Mouse (Mus musculus) layer of hippocampus, postnatal 14 days (tissue): ENCODE measurements around the gene Rfng. TPM values are rescaled to one million over a fixed set of nuclear protein-coding genes. Genes with fewer than 3 reads are reported as not detected.
"Not testable (repeated sequence)": the region's sequence is repeated elsewhere in the genome, so short reads cannot be mapped to it uniquely, and the experiment has no call there.

Source experiments
- DNase-seq, 2 experiments: peaks; one replicate each; pipeline ENCODE4 v3.0.0; 2021 to 2022; ENCODE audit warnings: low spot score in 2 of 2, mixed read lengths in 1 of 2
- total RNA-seq, 2 experiments: library from RNA; stranded (reverse); gene quantifications; 2 replicates each; pipeline ENCODE4 v1.2.3; 2021

Rfng gene
- total RNA-seq, 2 experiments from 2014 or later, result 79.0 to 81.2 TPM

DNA sequence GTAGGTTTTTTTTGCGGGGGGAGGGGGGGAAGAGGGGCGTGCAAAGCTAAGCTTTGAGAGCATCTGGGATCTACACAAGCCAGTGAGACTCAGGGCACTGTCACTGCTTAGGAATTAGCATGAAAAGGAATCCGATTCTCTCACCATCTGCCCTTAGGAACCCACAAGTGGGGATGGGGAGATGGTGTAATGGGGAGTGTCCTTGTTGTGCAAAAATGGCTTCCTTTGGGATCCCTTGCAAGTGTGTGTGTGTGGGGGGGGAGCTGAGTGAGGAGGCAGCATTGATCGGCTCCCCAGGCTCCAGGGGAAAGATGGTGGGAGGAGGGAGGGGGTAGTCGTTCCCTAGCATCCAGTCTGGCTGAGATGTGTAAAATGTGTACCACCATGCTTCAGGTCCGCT, 6.9 kb downstream of the Rfng start:
- DNase-seq, result peak in 1 of 2 experiments; percentile 4

DNA sequence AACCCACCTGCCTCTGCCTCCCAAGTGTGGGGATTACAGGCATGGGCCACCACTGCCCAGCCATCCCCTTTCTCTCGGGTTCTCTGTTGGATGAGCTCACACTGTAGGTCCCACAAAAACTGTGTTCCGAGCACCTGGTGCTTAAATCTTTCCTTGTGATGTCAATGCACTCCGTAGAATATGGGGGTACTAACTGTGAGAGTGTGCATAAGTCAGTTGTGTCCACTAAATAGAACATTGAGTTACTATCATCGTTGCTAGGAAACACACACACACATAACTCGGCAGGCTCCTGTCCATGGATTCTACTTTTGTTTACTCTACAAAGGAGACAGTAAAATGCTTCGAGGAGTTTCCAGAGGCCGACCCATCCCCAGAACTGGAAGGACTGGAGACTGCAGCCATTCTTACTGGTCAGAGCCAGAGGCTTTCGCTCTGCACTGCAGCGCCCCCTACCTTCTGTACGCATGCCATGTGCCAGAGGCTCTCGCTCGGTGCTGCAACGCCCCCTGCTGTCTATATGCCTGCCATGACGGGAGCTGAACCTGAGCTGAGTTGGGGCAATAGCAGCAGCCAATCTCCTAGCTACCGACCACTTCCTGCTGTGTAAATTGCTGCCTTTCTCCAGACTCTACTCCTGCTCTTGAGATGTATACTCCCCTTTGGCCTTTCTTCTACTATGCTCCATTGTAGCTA, 8.1 kb downstream of the Rfng start:
- DNase-seq, result peak; percentile 96 to 97

DNA sequence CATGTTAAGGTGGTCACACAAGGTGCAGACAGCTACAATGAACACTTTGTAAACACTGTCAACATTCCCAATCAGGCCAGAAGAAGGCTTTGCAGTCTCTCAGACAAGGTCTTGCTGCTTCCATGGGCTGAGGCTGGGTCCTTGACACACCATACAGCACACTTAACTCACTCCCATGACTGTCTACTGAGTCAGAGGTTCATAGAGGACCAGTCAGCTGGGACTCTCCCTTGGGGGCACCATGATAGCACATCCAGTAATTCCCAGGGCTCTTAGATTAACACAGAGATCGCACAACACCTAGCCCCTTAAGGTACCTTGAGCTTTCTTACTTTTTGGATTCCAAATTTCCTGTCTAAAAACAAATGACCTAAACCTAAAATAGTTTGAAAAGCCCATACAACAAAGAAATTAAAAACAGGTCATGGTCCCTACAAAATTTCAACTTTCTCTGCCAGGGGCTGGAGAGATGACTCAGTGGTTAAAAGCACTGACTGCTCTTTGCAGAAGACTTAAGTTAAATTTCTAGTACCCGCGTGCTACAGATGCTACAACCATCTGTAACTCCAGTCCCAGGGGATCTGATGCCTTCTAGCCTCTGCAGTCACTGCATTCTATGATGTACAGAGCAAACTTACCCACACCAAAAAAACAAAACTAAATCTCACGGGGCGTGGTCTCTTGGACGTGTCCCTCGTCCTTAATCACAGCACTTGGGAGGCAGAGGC, 10.4 kb downstream of the Rfng start:
- no peak for DNase-seq

DNA sequence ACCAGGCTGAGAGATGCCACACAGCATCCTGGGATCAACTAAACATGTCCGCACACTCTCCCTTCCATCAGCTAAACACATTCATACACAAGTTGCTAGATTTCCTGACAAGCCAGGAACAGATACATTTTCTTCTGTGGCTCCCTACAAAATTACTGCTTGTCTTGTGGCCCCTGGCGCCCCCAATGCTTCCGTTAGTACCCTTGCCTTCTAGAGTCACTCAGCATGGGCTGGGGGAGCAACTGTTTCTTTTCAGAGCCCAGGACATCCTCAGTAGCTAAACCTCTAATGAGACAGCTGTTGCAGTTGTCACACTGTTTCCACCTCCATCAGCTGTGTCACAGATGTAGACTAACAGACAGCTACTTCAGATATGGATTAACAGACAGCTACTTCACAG, 11.3 kb downstream of the Rfng start:
- no peak for DNase-seq

DNA sequence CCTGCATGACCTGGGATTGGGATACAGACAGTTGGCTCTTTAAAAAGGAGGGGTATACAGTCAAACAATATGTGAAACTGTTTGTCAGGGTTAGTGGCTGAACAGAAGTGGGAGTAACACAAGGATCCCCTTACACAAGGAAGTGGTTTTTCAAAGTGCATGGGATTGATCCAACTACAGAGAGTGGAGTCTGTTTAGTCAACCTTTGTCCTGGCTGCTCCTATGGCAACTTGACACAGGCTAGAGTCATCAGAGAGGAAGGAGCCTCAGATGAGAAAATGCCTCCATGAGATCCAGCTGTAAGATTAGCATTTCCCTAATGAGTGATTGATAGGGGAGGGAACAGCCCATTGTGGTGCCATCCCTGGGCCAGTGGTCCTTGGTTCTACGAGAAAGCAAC, 15.8 kb downstream of the Rfng start:
- DNase-seq, result no peak

GRCm38 (mm10) chr11:120767023-120767422, 17.0 kb downstream of the Rfng start:
- DNase-seq, result not testable (repeated sequence)

GRCm38 (mm10) chr11:120763121-120763999, 20.6 kb downstream of the Rfng start:
- DNase-seq, result not testable (repeated sequence)

DNA sequence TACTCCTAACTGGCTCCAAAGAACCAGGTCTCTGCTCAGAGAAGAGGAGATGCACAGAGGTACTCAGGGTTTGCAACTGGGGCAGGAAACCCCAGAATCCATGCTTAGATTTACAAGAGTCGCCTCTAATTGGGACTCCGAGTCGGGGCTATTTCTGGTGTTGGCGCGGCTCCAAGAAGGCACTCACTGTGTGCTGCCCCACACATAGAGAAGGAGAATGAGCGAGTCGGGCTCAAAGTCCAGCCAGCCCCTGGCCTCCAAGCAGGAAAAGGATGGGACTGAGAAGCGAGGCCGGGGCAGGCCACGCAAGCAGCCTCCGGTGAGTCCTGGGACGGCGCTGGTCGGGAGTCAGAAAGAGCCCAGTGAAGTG, 21.4 kb downstream of the Rfng start, which contains the start of gene Hmga1b:
Gene Hmga1b, plus strand, starts transcription at position 123 of the 370 bp plus-strand sequence.
- not testable (repeated sequence) for DNase-seq

GRCm38 (mm10) chr11:120761811-120762671, 22.0 kb downstream of the Rfng start:
- no peak for DNase-seq

DNA sequence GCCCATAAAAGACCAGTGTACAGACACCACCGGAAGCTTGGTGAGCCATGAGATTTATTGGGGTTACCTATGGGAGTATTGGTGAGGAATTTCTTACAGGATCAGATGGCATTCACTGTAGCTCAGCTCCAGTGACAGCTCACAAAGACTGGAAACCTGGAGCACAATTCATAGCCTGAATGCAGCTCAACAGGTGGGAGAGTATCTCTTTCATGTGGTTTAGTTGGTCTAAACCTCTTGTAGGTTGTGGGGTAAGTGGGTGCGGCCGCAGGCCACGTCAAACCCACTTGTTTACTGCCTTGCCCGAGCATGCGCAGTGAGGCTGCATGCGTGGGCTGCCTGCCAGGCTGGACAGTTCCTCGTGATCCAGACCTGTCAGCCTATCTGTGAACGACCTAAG, 23.8 kb downstream of the Rfng start:
- DNase-seq, result no peak

GRCm38 (mm10) chr11:120751606-120752005, 32.4 kb downstream of the Rfng start:
- no peak for DNase-seq

- peak in 1 of 2 experiments; percentile 24 for DNase-seq
Measured at GRCm38 (mm10) chr11:120749430-120749829, 34.6 kb downstream of the Rfng start.

GRCm38 (mm10) chr11:120747974-120748373, 36.0 kb downstream of the Rfng start:
- no peak for DNase-seq

GRCm38 (mm10) chr11:120744121-120744701, 39.8 kb downstream of the Rfng start:
- no peak for DNase-seq

DNA sequence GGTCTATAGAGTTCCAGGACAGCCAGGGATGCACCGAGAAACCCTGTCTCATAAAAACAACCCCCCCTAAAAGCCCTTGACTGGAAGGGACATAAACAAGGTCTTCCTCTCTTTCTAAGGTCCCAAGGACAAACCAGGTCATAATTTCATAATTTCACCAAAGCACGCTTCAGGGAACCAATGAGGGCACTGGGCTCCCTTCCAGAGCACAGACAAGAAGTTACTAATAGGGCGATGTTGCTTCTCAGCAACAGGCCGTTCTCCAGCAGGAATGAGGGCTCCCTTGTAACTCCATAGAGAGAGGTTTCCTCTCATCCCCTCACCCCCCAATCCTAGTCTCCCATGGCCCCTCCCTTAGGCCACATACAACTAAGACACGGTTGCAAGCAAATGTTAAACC, 43.0 kb downstream of the Rfng start:
- DNase-seq, result no peak

- DNase-seq, result no peak
Measured at GRCm38 (mm10) chr11:120736424-120736823, 47.6 kb downstream of the Rfng start.

DNA sequence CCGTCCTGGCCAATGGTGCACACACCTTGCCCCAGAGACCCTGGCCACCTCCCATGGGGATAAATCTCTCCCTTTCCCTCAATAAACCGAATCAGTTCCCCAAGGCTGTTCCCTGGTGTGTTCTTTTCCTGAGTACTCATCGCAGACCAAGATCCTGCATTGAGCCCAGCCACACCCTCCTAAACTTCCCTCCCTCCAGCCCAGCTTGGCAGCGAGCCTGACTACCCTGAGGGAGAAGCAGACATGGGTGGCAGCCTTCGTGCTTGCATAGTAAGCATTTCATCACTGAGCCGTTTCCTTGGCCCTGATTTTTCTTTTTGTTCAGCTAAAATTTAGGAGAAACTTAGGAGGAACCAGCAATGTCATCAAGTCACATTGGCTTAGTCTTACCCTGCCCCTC, 50.5 kb downstream of the Rfng start:
- DNase-seq, result no peak

GRCm38 (mm10) chr11:120731858-120732680, 51.9 kb downstream of the Rfng start, which contains the start of gene Cbr2:
Gene Cbr2 (minus strand): TSS chr11:120732114.
- no peak for DNase-seq

GRCm38 (mm10) chr11:120731395-120731794, 52.6 kb downstream of the Rfng start:
- no peak for DNase-seq
